Mouse (Mus musculus) forebrain, embryonic 16.5 days (tissue): Measurements from ENCODE around the gene Lypd6. TPM values are rescaled to one million over a fixed set of nuclear protein-coding genes. Genes with fewer than 3 reads are reported as not detected.
A peak's percentile ranks its signal among the peaks of the same experiment; 100 is the strongest.

ENCODE experiments used
- ATAC-seq: fragments of 200-750 bp; cut with Nextera tagmentation; 2 replicates; pipeline ENCODE4 v1.8.0; 2017; ENCODE audit warnings: mild to moderate bottlenecking, moderate library complexity
- H3K27ac ChIP-seq: fragments of 300-500 bp; sonication (generic); 2 replicates; pipeline ENCODE4 v1.5.1; 2014; ENCODE audit warnings: low read length, control low read depth
- H3K27me3 ChIP-seq: fragments of 300-500 bp; sonication (generic); replicated peaks from 2 replicates; pipeline ENCODE4 v1.6.1; 2014; ENCODE audit warnings: low read length; ENCODE audit not compliant: control insufficient read depth, insufficient read depth
- H3K36me3 ChIP-seq: fragments of 300-500 bp; sonication (generic); 2 replicates; pipeline ENCODE4 v1.6.1; 2014; ENCODE audit not compliant: control insufficient read depth, insufficient read depth
- H3K4me1 ChIP-seq: fragments of 300-500 bp; sonication (generic); replicated peaks from 2 replicates; pipeline ENCODE4 v1.6.1; 2014; ENCODE audit warnings: low read length; ENCODE audit not compliant: control insufficient read depth, insufficient read depth
- H3K4me2 ChIP-seq: fragments of 300-500 bp; sonication (generic); 2 replicates; pipeline ENCODE4 v1.6.1; 2014; ENCODE audit warnings: mild to moderate bottlenecking, low read length, control low read depth
- H3K4me3 ChIP-seq: fragments of 300-500 bp; sonication (generic); replicated peaks from 2 replicates; pipeline ENCODE4 v1.5.1; 2014; ENCODE audit warnings: mild to moderate bottlenecking, low read length, control low read depth
- H3K9ac ChIP-seq: fragments of 300-500 bp; sonication (generic); replicated peaks from 2 replicates; pipeline ENCODE4 v1.6.1; 2014; ENCODE audit warnings: low read depth, low read length, control low read depth
- H3K9me3 ChIP-seq: fragments of 300-500 bp; sonication (generic); 2 replicates; pipeline ENCODE4 v1.6.1; 2016; ENCODE audit warnings: low read length; ENCODE audit not compliant: control insufficient read depth
- WGBS: fragments of 180-500 bp; shearing (Covaris S2); extraction: QIAGEN DNeasy Blood & Tissue Kit; methylation state at CpG from one replicate; pipeline ENCODE4 v1.1.7; 2014; 5-methylcytosine and 5-hydroxymethylcytosine counted together
- polyA plus RNA-seq: library from polyadenylated mRNA; unstranded; fragments of >200 nt; fragmentation: Nextera tagmentation; extraction: Ambion mirVana; gene quantifications from 2 replicates; pipeline ENCODE4 v1.2.1, GENCODE M21; 2015

Lypd6 gene
- 14.3 and 18.3 TPM in 2 replicates for polyA plus RNA-seq

DNA sequence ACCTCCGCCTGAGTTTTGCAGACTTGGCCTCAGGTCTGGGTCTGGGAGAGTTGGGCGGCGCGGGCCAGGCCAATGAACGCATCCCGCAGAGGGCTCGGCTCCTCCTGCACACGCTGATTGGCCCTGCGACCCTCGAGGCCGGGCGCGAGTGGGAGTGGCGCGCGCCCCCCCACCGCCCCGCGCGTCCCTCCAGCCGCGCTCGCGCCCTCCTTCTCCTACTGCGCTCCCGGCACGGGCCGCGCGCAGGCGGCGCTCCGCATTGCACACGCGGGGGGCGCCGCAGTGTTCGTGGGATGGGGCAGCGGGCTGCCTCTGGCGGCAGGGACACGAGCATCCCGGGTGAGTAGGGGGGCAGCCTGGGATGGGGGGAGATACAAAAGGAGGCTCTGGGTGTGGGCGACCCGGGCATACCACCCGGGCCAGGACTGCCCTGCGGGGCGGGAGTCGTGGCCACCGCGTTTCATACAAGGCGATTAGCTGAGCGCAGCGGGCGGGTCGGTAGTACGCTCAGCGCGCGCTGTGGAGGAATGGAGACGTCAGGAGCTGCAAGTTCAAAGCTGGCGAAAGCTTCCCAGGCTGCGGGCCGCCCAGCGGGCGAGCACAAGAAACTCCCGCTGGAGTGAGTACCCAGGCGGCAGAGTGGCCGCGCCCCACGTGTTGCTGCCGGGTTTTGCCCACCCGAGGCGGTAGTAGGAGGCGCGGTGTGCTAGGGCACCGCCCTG, at the start of gene Lypd6:
Lypd6 (plus strand) TSS at position 184 of the 722 bp plus-strand sequence.
- WGBS, result under 1% methylated on average over 73 of the region's 76 CpGs
- H3K4me1 ChIP-seq, result peaks cover 20% of the 10 kb centered on the region
- H3K9me3 ChIP-seq, result no peaks in the 10 kb centered on the region
- H3K27ac ChIP-seq, result peak within 1 kb of the TSS; percentile 10; the same call in 1 of the 2 replicates
- H3K4me3 ChIP-seq, result peak within 1 kb of the TSS; percentile 60
- peak within 1 kb of the TSS; percentile 97 for H3K4me2 ChIP-seq
- H3K9ac ChIP-seq, result peak within 1 kb of the TSS; percentile 71
- ATAC-seq, result peak; percentile 96
- no peaks in the 10 kb centered on the region for H3K27me3 ChIP-seq
- no peaks in the 10 kb centered on the region for H3K36me3 ChIP-seq

DNA sequence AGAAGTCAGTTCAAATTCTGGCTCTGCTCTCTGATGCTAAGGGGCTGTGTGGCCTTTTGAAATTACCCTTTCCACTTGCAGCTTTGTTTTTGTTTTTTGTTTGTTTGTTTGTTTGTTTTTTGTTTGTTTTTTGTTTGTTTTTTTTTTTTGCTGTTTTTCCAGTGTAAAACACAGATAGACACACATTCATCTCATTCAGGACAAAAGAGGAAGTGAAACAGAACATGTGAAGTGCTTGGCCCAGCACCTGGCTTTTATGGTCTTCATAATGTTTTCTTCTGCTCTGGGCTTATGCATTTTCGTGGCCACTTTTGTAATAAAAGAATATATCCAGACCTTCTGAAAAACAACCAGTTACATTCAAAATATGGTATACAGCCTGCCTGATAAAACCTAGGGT, 46.8 kb upstream of the Lypd6 start:
- no peaks in the 10 kb centered on the region for H3K27me3 ChIP-seq
- ATAC-seq, result no peak
- H3K36me3 ChIP-seq, result no peaks in the 10 kb centered on the region
- no peak overlapping the region for H3K4me3 ChIP-seq
- H3K4me2 ChIP-seq, result no peak overlapping the region
- H3K27ac ChIP-seq, result no peak overlapping the region
- H3K4me1 ChIP-seq, result no peaks in the 10 kb centered on the region
- H3K9ac ChIP-seq, result no peak overlapping the region
- no peaks in the 10 kb centered on the region for H3K9me3 ChIP-seq
- 86% methylated on average over 1 of the region's 1 CpGs for WGBS

DNA sequence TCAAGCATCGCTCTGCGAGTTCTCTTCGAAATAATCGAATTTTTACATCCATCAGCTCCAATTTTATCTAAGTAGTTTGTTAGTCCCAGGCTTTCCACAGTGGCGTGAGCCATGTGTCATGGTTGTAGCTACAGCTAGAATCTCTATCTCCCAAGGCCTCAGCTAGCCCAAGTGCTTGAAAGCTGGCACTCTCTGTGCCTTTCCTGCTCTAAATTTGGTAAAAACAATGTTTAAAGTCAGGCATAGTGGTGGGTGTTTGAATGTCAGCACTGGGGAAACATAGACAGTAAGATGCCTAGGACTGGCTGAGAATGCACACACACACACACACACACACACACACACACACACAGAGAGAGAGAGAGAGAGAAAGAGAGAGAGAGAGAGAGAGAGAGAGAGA, 40.7 kb upstream of the Lypd6 start:
- no peak overlapping the region for H3K4me2 ChIP-seq
- no peak overlapping the region for H3K27ac ChIP-seq
- H3K27me3 ChIP-seq, result no peaks in the 10 kb centered on the region
- no peak for ATAC-seq
- 93% methylated on average over 5 of the region's 5 CpGs for WGBS
- no peaks in the 10 kb centered on the region for H3K9me3 ChIP-seq
- H3K9ac ChIP-seq, result no peak overlapping the region
- H3K4me3 ChIP-seq, result no peak overlapping the region
- H3K36me3 ChIP-seq, result no peaks in the 10 kb centered on the region
- H3K4me1 ChIP-seq, result peaks cover 2% of the 10 kb centered on the region; the same call in 1 of the 2 replicates

DNA sequence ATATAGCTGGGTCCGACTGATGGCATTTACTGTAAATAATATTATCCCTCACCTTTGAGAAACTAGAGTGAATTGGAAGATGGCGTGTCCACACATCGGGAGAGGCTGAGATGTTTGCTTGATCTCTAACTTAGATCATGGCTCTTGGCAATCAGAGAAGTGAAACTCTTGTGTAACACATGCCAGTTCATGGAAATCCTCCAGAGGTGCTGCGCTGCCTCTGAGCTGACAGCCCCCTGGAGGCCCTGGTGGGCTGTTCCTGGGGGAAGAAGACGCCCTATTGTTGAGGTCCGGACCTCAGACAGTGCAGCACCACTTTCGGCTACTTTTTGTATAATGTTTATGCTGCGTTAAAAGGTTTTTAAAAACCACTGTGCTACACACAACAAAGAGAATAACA, 37.3 kb upstream of the Lypd6 start:
- Histone ChIP-seq H3K9me3 (no peaks in the 10 kb centered on the region), H3K27me3 (no peaks in the 10 kb centered on the region), H3K4me2 (no peak overlapping the region), H3K4me1 (peaks cover 2% of the 10 kb centered on the region; the same call in 1 of the 2 replicates), H3K27ac (no peak overlapping the region), H3K4me3 (no peak overlapping the region), H3K36me3 (no peaks in the 10 kb centered on the region), H3K9ac (no peak overlapping the region)
- 72% methylated on average over 8 of the region's 8 CpGs for WGBS
- no peak for ATAC-seq

DNA sequence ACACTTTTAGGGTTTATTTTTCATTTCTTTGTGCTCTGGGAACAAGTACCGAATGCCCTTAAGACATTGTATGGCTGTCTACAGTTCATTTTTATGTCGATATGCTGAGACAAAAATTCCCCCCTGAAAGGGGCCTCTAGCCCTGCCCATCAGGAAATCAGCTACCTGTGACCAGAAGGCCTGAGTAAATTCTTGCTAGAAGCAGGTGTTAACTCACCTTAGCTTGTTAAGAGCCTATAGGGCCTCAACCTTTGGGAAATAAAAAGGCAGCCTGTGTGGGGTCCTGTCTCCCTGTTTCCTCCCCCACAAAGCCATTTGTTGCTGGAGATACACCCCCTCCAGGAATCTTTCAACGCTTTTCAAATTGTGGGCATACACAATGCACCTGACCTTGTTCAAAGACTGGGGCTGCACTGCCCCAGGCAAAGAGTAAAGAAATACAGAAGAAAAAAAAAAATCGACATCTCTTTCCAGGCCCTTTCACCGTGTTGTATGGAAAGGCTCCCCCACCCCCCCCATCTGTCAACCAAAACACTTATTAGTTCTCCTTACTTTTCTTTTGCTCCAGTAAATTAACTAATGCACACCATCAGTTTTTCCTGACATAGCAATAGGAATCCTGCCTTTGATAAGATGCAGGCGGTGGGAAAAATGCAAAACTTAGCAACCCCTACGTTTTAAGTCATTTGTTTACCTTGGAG, 21.9 kb upstream of the Lypd6 start:
- Histone ChIP-seq H3K27me3 (no peaks in the 10 kb centered on the region), H3K9me3 (no peaks in the 10 kb centered on the region; the same call in 1 of the 2 replicates), H3K9ac (no peak overlapping the region), H3K4me2 (no peak overlapping the region), H3K36me3 (no peaks in the 10 kb centered on the region), H3K27ac (peak overlapping the region; percentile 77), H3K4me3 (no peak overlapping the region), H3K4me1 (peaks cover 17% of the 10 kb centered on the region)
- peak; percentile 76 for ATAC-seq
- 15% methylated on average over 7 of the region's 7 CpGs for WGBS

DNA sequence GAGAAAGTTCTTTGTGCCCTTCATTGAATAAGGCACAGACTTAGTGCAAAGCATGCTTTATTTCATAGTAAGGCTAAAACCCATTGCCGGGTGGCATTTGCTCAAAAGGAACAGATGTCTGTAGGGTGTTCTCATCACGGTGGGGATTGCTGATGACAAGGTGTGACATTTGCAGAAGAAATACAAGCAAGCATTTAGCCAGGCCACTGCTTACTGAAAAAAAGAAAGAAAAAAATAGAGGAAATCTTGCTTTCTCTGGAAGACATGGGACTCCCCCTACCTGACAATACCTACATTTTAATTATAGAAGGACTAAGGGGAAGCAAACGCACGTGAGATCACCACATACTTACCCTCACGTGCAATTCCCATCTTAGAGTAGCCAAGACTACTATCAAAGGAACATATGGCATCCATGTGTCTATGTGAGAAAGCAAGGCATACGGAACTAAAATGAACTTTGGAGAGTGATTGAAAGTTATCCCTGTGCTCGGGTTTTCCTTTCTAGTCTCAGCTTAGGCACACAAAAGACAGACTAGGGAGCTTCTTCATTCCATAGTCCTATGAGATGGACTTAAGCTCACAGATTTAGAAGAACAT, 21.3 kb upstream of the Lypd6 start:
- no peaks in the 10 kb centered on the region; the same call in 1 of the 2 replicates for H3K9me3 ChIP-seq
- 25% methylated on average over 7 of the region's 7 CpGs for WGBS
- peak overlapping the region; percentile 77 for H3K27ac ChIP-seq
- H3K4me1 ChIP-seq, result peaks cover 17% of the 10 kb centered on the region
- no peaks in the 10 kb centered on the region for H3K27me3 ChIP-seq
- H3K4me2 ChIP-seq, result no peak overlapping the region
- no peaks in the 10 kb centered on the region for H3K36me3 ChIP-seq
- H3K4me3 ChIP-seq, result no peak overlapping the region
- no peak overlapping the region for H3K9ac ChIP-seq
- peak; percentile 94 for ATAC-seq

DNA sequence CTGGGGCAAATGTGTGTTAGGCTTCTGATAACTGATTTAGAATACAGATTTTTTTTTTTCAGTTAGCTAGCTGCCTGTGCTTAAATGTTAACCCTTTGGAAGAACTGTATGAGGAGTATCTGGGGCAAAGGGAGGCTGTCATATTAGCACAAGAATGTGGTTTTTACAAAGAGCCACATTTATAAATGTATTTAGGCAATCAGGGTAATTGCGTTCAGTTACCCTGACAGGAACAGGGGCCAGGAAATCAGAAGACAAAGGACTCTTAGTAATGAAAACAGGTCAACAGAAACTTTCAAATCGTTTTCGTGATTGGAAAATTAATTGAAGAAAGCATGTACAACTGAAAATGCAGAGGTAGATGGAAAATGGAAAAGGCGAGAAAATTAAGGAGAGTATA, 20.4 kb upstream of the Lypd6 start:
- Histone ChIP-seq H3K36me3 (no peaks in the 10 kb centered on the region), H3K9ac (no peak overlapping the region), H3K4me2 (no peak overlapping the region), H3K27ac (0 out of 2 replicates have a peak overlapping the region, but pooled peaks have one; percentile 34), H3K9me3 (no peaks in the 10 kb centered on the region; the same call in 1 of the 2 replicates), H3K4me3 (no peak overlapping the region), H3K27me3 (no peaks in the 10 kb centered on the region), H3K4me1 (peaks cover 17% of the 10 kb centered on the region)
- WGBS, result 41% methylated on average over 4 of the region's 4 CpGs
- no peak for ATAC-seq

DNA sequence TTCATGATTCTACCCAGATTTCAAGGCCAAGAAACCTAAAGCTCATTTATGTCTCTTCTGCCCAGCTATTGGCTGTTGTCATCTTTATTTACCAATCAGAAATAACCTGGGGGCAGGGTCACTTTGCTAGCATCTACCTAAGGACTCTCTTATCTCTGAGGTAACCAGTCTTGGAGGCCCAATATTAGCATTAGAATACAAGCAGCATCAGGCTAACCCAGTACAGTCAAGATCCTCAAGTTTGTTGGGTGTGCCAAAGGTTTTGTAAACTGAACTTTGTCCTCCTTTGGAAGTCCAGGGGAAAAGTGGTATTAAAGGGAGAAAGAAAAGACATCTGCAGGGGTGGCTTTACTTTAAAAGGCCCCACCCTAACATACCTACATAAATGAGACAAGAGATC, 17.8 kb upstream of the Lypd6 start:
- Histone ChIP-seq H3K4me2 (no peak overlapping the region), H3K4me3 (no peak overlapping the region), H3K27me3 (no peaks in the 10 kb centered on the region), H3K9me3 (no peaks in the 10 kb centered on the region), H3K27ac (no peak overlapping the region), H3K4me1 (peaks cover 17% of the 10 kb centered on the region), H3K9ac (no peak overlapping the region), H3K36me3 (no peaks in the 10 kb centered on the region)
- ATAC-seq, result no peak

DNA sequence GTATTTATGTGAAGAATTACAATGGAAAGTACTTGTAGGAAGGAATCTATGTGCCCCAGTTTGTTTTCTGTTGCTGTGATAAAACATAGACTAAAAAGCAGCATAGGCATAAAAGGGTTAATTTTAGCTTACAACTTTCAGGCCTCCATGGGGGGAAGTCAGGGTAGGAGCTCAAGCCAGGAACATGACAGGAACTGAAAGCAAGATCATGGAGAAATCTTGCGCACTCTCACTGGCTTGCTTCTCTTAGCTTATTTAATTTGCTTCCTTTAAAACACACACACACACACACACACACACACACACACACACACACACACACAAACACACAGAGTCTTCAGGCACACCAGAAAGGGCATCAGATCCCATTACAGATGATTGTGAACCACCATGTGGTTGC, 12.3 kb upstream of the Lypd6 start:
- Histone ChIP-seq H3K9me3 (no peaks in the 10 kb centered on the region), H3K9ac (no peak overlapping the region)

More for the DNA sequence above, 12.3 kb upstream of the Lypd6 start:
- no peak for ATAC-seq
- Histone ChIP-seq H3K4me1 (no peaks in the 10 kb centered on the region), H3K36me3 (no peaks in the 10 kb centered on the region), H3K4me2 (no peak overlapping the region), H3K27ac (no peak overlapping the region), H3K27me3 (no peaks in the 10 kb centered on the region), H3K4me3 (no peak overlapping the region)
- 94% methylated on average over 1 of the region's 1 CpGs for WGBS
